Mouse (Mus musculus): Measurements from ENCODE around the gene Nubp2. TPM values are rescaled to one million over a fixed set of nuclear protein-coding genes. Genes with fewer than 3 reads are reported as not detected.

The Nubp2 gene
- polyA plus RNA-seq, 1 experiment from 2014 or later = 48.0 TPM

Other genes starting within 250 kb of the Nubp2 start
- gene Slc9a3r2, start 236.0 kb downstream of the Nubp2 start, polyA plus RNA-seq (2014; fragmentation: Nextera tagmentation; extraction: Ambion mirVana) = 56.7 and 57.7 TPM in 2 replicates
- gene Npw, start 227.9 kb downstream of the Nubp2 start, polyA plus RNA-seq (2014; fragmentation: Nextera tagmentation; extraction: Ambion mirVana) = 0.82 and 1.4 TPM in 2 replicates
- 23.7 and 25.2 TPM in 2 replicates for gene Zfp598, start 216.7 kb downstream of the Nubp2 start, polyA plus RNA-seq (2014; fragmentation: Nextera tagmentation; extraction: Ambion mirVana)
- gene Syngr3, start 196.4 kb downstream of the Nubp2 start, polyA plus RNA-seq (2014; fragmentation: Nextera tagmentation; extraction: Ambion mirVana) = 7.7 and 8.2 TPM in 2 replicates
- 40.8 and 41.9 TPM in 2 replicates for gene Gfer, start 190.2 kb downstream of the Nubp2 start, polyA plus RNA-seq (2014; fragmentation: Nextera tagmentation; extraction: Ambion mirVana)
- gene Noxo1, start 190.1 kb downstream of the Nubp2 start, polyA plus RNA-seq (2014; fragmentation: Nextera tagmentation; extraction: Ambion mirVana) = 3.7 and 5.3 TPM in 2 replicates
- 50.1 and 67.2 TPM in 2 replicates for gene Tbl3, start 178.7 kb downstream of the Nubp2 start, polyA plus RNA-seq (2014; fragmentation: Nextera tagmentation; extraction: Ambion mirVana)
- gene Rnf151, start 168.3 kb downstream of the Nubp2 start, polyA plus RNA-seq (2014; fragmentation: Nextera tagmentation; extraction: Ambion mirVana) = 0.17 TPM in 1 of 2 replicates, not detected in the other
- 1,571 and 1,579 TPM in 2 replicates for gene Rps2, start 168.2 kb downstream of the Nubp2 start, polyA plus RNA-seq (2014; fragmentation: Nextera tagmentation; extraction: Ambion mirVana)
- gene Ndufb10, start 161.9 kb downstream of the Nubp2 start, polyA plus RNA-seq (2014; fragmentation: Nextera tagmentation; extraction: Ambion mirVana) = 233 and 267 TPM in 2 replicates
- 0.39 TPM in 1 of 2 replicates, not detected in the other for gene Rpl3l, start 158.5 kb downstream of the Nubp2 start, polyA plus RNA-seq (2014; fragmentation: Nextera tagmentation; extraction: Ambion mirVana)
- 28.7 and 30.3 TPM in 2 replicates for gene Msrb1, start 149.7 kb downstream of the Nubp2 start, polyA plus RNA-seq (2014; fragmentation: Nextera tagmentation; extraction: Ambion mirVana)
- 10.1 and 11.7 TPM in 2 replicates for gene Hs3st6, start 133.4 kb downstream of the Nubp2 start, polyA plus RNA-seq (2014; fragmentation: Nextera tagmentation; extraction: Ambion mirVana)
- not detected in 2 replicates for gene Meiob, start 82.1 kb downstream of the Nubp2 start, polyA plus RNA-seq (2014; fragmentation: Nextera tagmentation; extraction: Ambion mirVana)
- 40.6 and 43.3 TPM in 2 replicates for gene Hagh, start 46.2 kb downstream of the Nubp2 start, polyA plus RNA-seq (2014; fragmentation: Nextera tagmentation; extraction: Ambion mirVana)
- 16.2 and 20.0 TPM in 2 replicates for gene Fahd1, start 36.0 kb downstream of the Nubp2 start, polyA plus RNA-seq (2014; fragmentation: Nextera tagmentation; extraction: Ambion mirVana)
- 0.22 and 0.51 TPM in 2 replicates for gene Igfals, start 20.4 kb downstream of the Nubp2 start, polyA plus RNA-seq (2014; fragmentation: Nextera tagmentation; extraction: Ambion mirVana)
- 40.8 and 41.7 TPM in 2 replicates for gene Spsb3, start 294 bp upstream of the Nubp2 start, polyA plus RNA-seq (2014; fragmentation: Nextera tagmentation; extraction: Ambion mirVana)
- 23.0 and 24.9 TPM in 2 replicates for gene Eme2, start 8.7 kb upstream of the Nubp2 start, polyA plus RNA-seq (2014; fragmentation: Nextera tagmentation; extraction: Ambion mirVana)
- 78.5 and 78.7 TPM in 2 replicates for gene Mrps34, start 8.8 kb upstream of the Nubp2 start, polyA plus RNA-seq (2014; fragmentation: Nextera tagmentation; extraction: Ambion mirVana)
- 37.5 and 46.1 TPM in 2 replicates for gene Nme3, start 10.2 kb upstream of the Nubp2 start, polyA plus RNA-seq (2014; fragmentation: Nextera tagmentation; extraction: Ambion mirVana)
- gene Mapk8ip3, start 50.6 kb upstream of the Nubp2 start, polyA plus RNA-seq (2014; fragmentation: Nextera tagmentation; extraction: Ambion mirVana) = 34.6 and 37.4 TPM in 2 replicates
- 83.6 and 95.6 TPM in 2 replicates for gene Jpt2, start 74.3 kb upstream of the Nubp2 start, polyA plus RNA-seq (2014; fragmentation: Nextera tagmentation; extraction: Ambion mirVana)
- 7.1 and 7.7 TPM in 2 replicates for gene Cramp1l, start 129.4 kb upstream of the Nubp2 start, polyA plus RNA-seq (2014; fragmentation: Nextera tagmentation; extraction: Ambion mirVana)
- 13.9 and 17.5 TPM in 2 replicates for gene Ift140, start 129.7 kb upstream of the Nubp2 start, polyA plus RNA-seq (2014; fragmentation: Nextera tagmentation; extraction: Ambion mirVana)
- 22.6 and 23.2 TPM in 2 replicates for gene Tmem204, start 197.2 kb upstream of the Nubp2 start, polyA plus RNA-seq (2014; fragmentation: Nextera tagmentation; extraction: Ambion mirVana)
- gene Telo2, start 229.6 kb upstream of the Nubp2 start, polyA plus RNA-seq (2014; fragmentation: Nextera tagmentation; extraction: Ambion mirVana) = 24.8 and 37.2 TPM in 2 replicates
- 1.8 and 2.9 TPM in 2 replicates for gene Ptx4, start 234.4 kb upstream of the Nubp2 start, polyA plus RNA-seq (2014; fragmentation: Nextera tagmentation; extraction: Ambion mirVana)
- 21.4 and 22.6 TPM in 2 replicates for gene Clcn7, start 247.0 kb upstream of the Nubp2 start, polyA plus RNA-seq (2014; fragmentation: Nextera tagmentation; extraction: Ambion mirVana)

Measured in embryonic facial prominence, embryonic 14.5 days (tissue).